Mouse (Mus musculus): ENCODE measurements around the gene Tmprss11g. TPM values are rescaled to one million over a fixed set of nuclear protein-coding genes. Genes with fewer than 3 reads are reported as not detected.

The Tmprss11g gene
- polyA plus RNA-seq (2015; fragmentation: Nextera tagmentation; extraction: Ambion mirVana) = not detected in 2 replicates

DNA sequence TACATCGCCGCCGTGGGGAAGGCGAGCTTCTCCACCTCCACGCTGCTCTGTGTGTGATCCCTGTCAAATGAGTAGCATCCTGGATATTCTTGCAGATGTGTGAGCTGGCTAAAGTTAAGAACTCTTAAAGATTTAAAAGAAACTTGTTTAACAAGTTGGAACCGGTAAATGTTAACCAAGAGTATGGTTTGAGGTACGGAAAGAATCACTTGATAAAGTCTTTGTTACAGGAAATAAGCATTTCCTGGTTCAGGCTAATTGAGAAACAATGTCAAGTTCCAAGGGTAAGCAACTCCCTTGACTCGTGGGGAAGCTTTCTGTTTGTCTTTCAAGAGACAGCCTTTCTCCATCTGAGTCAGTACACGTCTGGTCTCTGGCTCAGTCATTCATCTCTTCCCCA is at the start of gene Tmprss11g:
Tmprss11g (minus strand) TSS at position 101 of the 400 bp plus-strand sequence.
- Histone ChIP-seq H3K4me3 (replicated peaks; ENCODE audit: low read depth, low read length) (no peak within 1 kb of the TSS), H3K27ac (no peak within 1 kb of the TSS), H3K9ac (ENCODE audit: low read depth, low read length) (no peak within 1 kb of the TSS), H3K36me3 (ENCODE audit: insufficient read depth, low read length) (no peaks in the 10 kb centered on the region), H3K27me3 (ENCODE audit: insufficient read depth, low read length) (no peaks in the 10 kb centered on the region), H3K9me3 (replicated peaks; ENCODE audit: low read length) (no peaks in the 10 kb centered on the region), H3K4me2 (ENCODE audit: low read length) (no peak within 1 kb of the TSS), H3K4me1 (replicated peaks; ENCODE audit: insufficient read depth, low read length) (no peaks in the 10 kb centered on the region)
- WGBS = 69% methylated on average over 9 of the region's 9 CpGs
- no peak for TF ChIP-seq CTCF (IDR thresholded peaks at IDR 0.05; ENCODE audit: low read depth)
- ATAC-seq (replicated peaks; ENCODE audit: low FRiP score, low read depth) (no peak), DNase-seq (ENCODE audit: low spot score) (no peak)

DNA sequence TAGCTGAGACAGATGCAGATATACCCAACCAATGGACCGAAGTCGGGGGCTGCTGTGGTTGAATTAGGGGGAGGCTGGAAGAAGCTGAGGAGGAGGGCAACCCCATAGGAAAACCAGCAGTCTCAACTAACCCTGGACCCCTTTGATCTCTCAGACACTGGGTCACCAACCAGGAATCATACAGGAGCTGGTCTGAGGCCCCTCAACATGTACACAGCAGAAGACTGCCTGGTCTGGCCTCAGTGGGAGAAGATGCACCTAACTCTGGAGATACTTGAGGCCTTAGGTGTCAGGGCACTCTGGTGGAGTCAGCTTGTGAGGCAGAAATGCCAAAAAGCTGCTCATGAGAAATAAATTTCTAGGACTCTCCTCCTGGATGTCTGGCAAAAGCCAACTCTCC is 28.3 kb upstream of the Tmprss11g start:
- Histone ChIP-seq H3K27me3 (ENCODE audit: insufficient read depth, low read length) (no peaks in the 10 kb centered on the region), H3K27ac (no peak overlapping the region), H3K4me3 (replicated peaks; ENCODE audit: low read depth, low read length) (no peak overlapping the region), H3K36me3 (ENCODE audit: insufficient read depth, low read length) (no peaks in the 10 kb centered on the region), H3K4me1 (replicated peaks; ENCODE audit: insufficient read depth, low read length) (no peaks in the 10 kb centered on the region), H3K4me2 (ENCODE audit: low read length) (no peak overlapping the region), H3K9ac (ENCODE audit: low read depth, low read length) (no peak overlapping the region), H3K9me3 (replicated peaks; ENCODE audit: low read length) (no peaks in the 10 kb centered on the region)
- TF ChIP-seq CTCF (IDR thresholded peaks at IDR 0.05; ENCODE audit: low read depth) = no peak
- WGBS = 83% methylated on average over 2 of the region's 2 CpGs
- DNase-seq (ENCODE audit: low spot score) (no peak), ATAC-seq (replicated peaks; ENCODE audit: low FRiP score, low read depth) (no peak)

DNA sequence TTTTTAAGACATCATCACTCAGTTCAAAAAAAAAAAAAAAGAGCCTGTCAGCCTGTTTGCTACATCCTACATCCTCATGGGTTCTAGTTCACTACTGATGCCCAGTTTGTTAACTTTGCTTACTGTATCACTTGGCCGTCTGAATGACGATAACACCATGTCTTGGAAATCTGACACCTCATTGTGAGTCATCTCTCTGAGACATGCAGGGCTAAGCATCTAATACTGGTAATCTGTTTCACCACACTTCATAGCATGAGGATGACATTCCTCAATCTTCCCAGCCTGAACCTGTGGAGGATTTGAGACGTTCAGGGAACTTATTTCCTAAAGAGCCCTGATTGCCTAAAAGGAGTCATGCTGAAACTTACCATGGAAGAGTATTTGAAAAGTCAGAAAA is 22.2 kb upstream of the Tmprss11g start:
- Histone ChIP-seq H3K4me1 (replicated peaks; ENCODE audit: insufficient read depth, low read length) (no peaks in the 10 kb centered on the region), H3K36me3 (ENCODE audit: insufficient read depth, low read length) (no peaks in the 10 kb centered on the region), H3K9me3 (replicated peaks; ENCODE audit: low read length) (no peaks in the 10 kb centered on the region), H3K27me3 (ENCODE audit: insufficient read depth, low read length) (no peaks in the 10 kb centered on the region), H3K9ac (ENCODE audit: low read depth, low read length) (no peak overlapping the region), H3K4me2 (ENCODE audit: low read length) (no peak overlapping the region), H3K4me3 (replicated peaks; ENCODE audit: low read depth, low read length) (no peak overlapping the region), H3K27ac (no peak overlapping the region)
- no peak for TF ChIP-seq CTCF (IDR thresholded peaks at IDR 0.05; ENCODE audit: low read depth)
- DNase-seq (ENCODE audit: low spot score) (no peak), ATAC-seq (replicated peaks; ENCODE audit: low FRiP score, low read depth) (no peak)
- 72% methylated on average over 3 of the region's 3 CpGs for WGBS

DNA sequence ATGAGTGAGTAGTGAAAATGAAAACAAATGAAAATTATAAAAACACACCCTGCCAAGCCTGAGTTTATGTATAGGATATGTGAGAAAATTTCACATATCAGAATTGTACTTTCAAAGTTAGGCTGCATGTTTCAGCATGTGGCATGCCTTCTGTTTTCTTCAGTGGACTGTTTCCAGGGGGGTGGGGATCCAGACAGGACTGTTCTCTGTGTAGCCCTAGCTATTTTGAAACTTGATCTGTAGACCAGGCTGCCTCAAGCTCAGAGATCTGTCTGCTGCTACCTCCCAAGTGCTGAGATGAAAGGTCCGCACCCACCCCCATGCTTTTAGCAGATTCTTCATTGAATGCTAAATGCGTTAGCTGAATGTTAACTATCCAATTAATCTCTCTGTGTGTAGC is 10.3 kb upstream of the Tmprss11g start:
- Histone ChIP-seq H3K4me1 (replicated peaks; ENCODE audit: insufficient read depth, low read length) (no peaks in the 10 kb centered on the region), H3K36me3 (ENCODE audit: insufficient read depth, low read length) (no peaks in the 10 kb centered on the region), H3K27ac (no peak overlapping the region), H3K4me2 (ENCODE audit: low read length) (no peak overlapping the region), H3K4me3 (replicated peaks; ENCODE audit: low read depth, low read length) (no peak overlapping the region), H3K27me3 (ENCODE audit: insufficient read depth, low read length) (no peaks in the 10 kb centered on the region), H3K9me3 (replicated peaks; ENCODE audit: low read length) (no peaks in the 10 kb centered on the region), H3K9ac (ENCODE audit: low read depth, low read length) (no peak overlapping the region)
- ATAC-seq (replicated peaks; ENCODE audit: low FRiP score, low read depth) (no peak), DNase-seq (ENCODE audit: low spot score) (no peak)
- 59% methylated on average over 2 of the region's 2 CpGs for WGBS
- TF ChIP-seq CTCF (IDR thresholded peaks at IDR 0.05; ENCODE audit: low read depth) = no peak

DNA sequence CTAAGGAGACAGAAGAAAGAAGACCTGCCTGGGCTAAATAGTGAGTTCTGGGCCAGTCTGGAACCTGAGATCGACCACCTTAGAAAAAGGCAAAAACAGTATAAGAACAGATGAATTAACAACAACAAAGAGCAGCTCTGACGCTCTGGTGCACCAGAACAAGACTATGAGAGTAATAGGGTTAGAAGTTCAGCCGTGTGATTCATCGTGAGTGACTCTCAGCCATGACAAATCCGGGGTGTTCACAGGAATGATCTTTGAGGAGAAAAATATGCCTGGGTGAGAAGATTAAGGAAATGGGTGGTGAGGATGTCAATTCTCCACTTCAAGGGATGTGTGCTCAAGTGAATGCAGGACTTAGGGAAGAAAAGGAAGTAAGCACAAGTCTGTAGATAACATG is 6.9 kb downstream of the Tmprss11g start:
- 64% methylated on average over 5 of the region's 5 CpGs for WGBS
- no peak for ATAC-seq (replicated peaks; ENCODE audit: low FRiP score, low read depth)
- no peak overlapping the region for H3K4me3 ChIP-seq (replicated peaks; ENCODE audit: low read depth, low read length)
- no peak for TF ChIP-seq CTCF (IDR thresholded peaks at IDR 0.05; ENCODE audit: low read depth)
- no peak overlapping the region for H3K9ac ChIP-seq (ENCODE audit: low read depth, low read length)
- no peaks in the 10 kb centered on the region for H3K4me1 ChIP-seq (replicated peaks; ENCODE audit: insufficient read depth, low read length)
- no peaks in the 10 kb centered on the region for H3K27me3 ChIP-seq (ENCODE audit: insufficient read depth, low read length)
- DNase-seq (ENCODE audit: low spot score) = no peak
- no peaks in the 10 kb centered on the region for H3K9me3 ChIP-seq (replicated peaks; ENCODE audit: low read length)
- no peak overlapping the region for H3K27ac ChIP-seq
- H3K4me2 ChIP-seq (ENCODE audit: low read length) = no peak overlapping the region
- H3K36me3 ChIP-seq (ENCODE audit: insufficient read depth, low read length) = no peaks in the 10 kb centered on the region

DNA sequence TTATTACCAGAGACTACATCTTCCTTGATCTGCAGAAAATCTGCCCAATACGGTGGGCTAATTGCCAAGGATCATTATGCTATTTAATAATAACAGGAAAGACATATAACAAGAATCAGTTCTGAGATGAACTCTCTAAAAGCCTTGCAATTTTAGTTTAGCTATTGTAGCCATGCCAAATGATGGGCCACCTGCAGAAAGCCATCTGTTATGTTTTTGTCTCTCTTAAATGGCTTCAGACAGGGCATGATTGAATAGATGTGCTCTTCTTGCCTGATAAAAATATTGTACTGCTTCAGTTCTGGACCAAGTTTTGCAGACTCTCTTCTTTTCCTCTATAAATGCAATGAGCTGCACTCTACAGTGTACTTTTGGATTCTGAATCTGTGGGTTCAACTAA is 24.9 kb downstream of the Tmprss11g start:
- no peaks in the 10 kb centered on the region for H3K27me3 ChIP-seq (ENCODE audit: insufficient read depth, low read length)
- WGBS = 64% methylated on average over 1 of the region's 1 CpGs
- no peak for TF ChIP-seq CTCF (IDR thresholded peaks at IDR 0.05; ENCODE audit: low read depth)

DNA sequence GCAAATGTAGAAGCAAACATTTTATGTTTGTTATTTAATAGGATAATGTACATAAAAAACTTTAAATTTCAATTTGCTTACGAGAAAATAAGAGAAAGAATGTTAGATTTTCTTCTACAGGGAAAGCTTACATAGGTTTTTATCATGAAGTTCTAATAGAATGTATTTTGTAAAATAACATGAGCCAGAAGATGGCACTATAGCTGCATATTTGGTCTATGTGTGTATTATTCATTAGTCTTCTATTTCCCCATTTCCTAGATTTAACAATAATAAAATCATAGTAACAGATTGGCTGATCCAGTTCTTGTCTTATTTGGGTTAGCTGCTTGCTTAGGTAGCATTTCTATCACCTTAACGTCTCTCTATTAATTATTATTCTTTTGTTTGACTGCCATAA is 35.8 kb downstream of the Tmprss11g start:
- TF ChIP-seq CTCF (IDR thresholded peaks at IDR 0.05; ENCODE audit: low read depth) = peak; percentile 57
- 74% methylated on average over 2 of the region's 2 CpGs for WGBS
- DNase-seq (ENCODE audit: low spot score) = peak; percentile 39

More for the DNA sequence above, 24.9 kb downstream of the Tmprss11g start:
- Histone ChIP-seq H3K9ac (ENCODE audit: low read depth, low read length) (no peak overlapping the region), H3K4me2 (ENCODE audit: low read length) (no peak overlapping the region), H3K4me3 (replicated peaks; ENCODE audit: low read depth, low read length) (no peak overlapping the region), H3K36me3 (ENCODE audit: insufficient read depth, low read length) (no peaks in the 10 kb centered on the region), H3K27ac (no peak overlapping the region), H3K9me3 (replicated peaks; ENCODE audit: low read length) (no peaks in the 10 kb centered on the region), H3K4me1 (replicated peaks; ENCODE audit: insufficient read depth, low read length) (no peaks in the 10 kb centered on the region)
- DNase-seq (ENCODE audit: low spot score) (no peak), ATAC-seq (replicated peaks; ENCODE audit: low FRiP score, low read depth) (no peak)

More for the DNA sequence above, 35.8 kb downstream of the Tmprss11g start:
- no peaks in the 10 kb centered on the region for H3K27me3 ChIP-seq (ENCODE audit: insufficient read depth, low read length)
- ATAC-seq (replicated peaks; ENCODE audit: low FRiP score, low read depth) = no peak
- no peak overlapping the region for H3K9ac ChIP-seq (ENCODE audit: low read depth, low read length)
- no peak overlapping the region for H3K4me3 ChIP-seq (replicated peaks; ENCODE audit: low read depth, low read length)
- no peak overlapping the region for H3K27ac ChIP-seq
- no peaks in the 10 kb centered on the region for H3K9me3 ChIP-seq (replicated peaks; ENCODE audit: low read length)
- H3K4me2 ChIP-seq (ENCODE audit: low read length) = no peak overlapping the region
- H3K36me3 ChIP-seq (ENCODE audit: insufficient read depth, low read length) = no peaks in the 10 kb centered on the region
- H3K4me1 ChIP-seq (replicated peaks; ENCODE audit: insufficient read depth, low read length) = no peaks in the 10 kb centered on the region

Measured in kidney, postnatal 0 days (tissue).